Mouse (Mus musculus) CH12.LX (cell line): ENCODE measurements around the gene Siglec1. TPM values are rescaled to one million over a fixed set of nuclear protein-coding genes. Genes with fewer than 3 reads are reported as not detected.

Experiments used
- DNase-seq: peaks from one replicate; pipeline ENCODE4 v3.0.0-alpha.2; 2013; ENCODE audit errors: extremely low read depth
- H3K27ac ChIP-seq: 2 replicates; pipeline ENCODE4 v1.5.1; 2012; ENCODE audit warnings: low read depth, mild to moderate bottlenecking, control low read depth, moderate library complexity; ENCODE audit not compliant: insufficient read depth
- H3K27me3 ChIP-seq: replicated peaks from 2 replicates; pipeline ENCODE3; 2012; ENCODE audit warnings: inconsistent platforms
- H3K36me3 ChIP-seq, 2 experiments: replicated peaks in 1 of 2; 2 replicates each; pipeline versions ENCODE3 to v1.6.1; 2012; ENCODE audit warnings: inconsistent platforms in 1 of 2, low read length in 1 of 2, mild to moderate bottlenecking in 1 of 2, mixed read lengths in 1 of 2, moderate library complexity in 1 of 2; ENCODE audit not compliant: control insufficient read depth in 1 of 2, insufficient read depth in 1 of 2
- H3K4me1 ChIP-seq, 2 experiments: 2 replicates each; pipeline ENCODE4 v1.6.1; 2012; ENCODE audit warnings: inconsistent platforms in 1 of 2, moderate library complexity in 1 of 2; ENCODE audit not compliant: insufficient read depth in 2 of 2, control insufficient read depth in 1 of 2
- H3K4me2 ChIP-seq: 2 replicates; pipeline ENCODE4 v1.6.1; 2012; ENCODE audit warnings: low read depth, mild to moderate bottlenecking, control low read depth; ENCODE audit not compliant: poor library complexity, insufficient read depth, severe bottlenecking
- H3K4me3 ChIP-seq, 3 experiments: fragments of 150-350 bp in 1 of 3; sonication (generic) in 1 of 3; replicated peaks in 1 of 3; 2 replicates each; pipeline versions ENCODE3 to v1.5.1; 2011 to 2012; ENCODE audit warnings: low read depth in 2 of 3, low read length in 2 of 3, mild to moderate bottlenecking in 2 of 3, moderate library complexity in 2 of 3, control low read depth in 1 of 3, improper control_type of control experiment in 1 of 3, inconsistent platforms in 1 of 3, mixed read lengths in 1 of 3; ENCODE audit not compliant: poor library complexity in 1 of 3
- H3K79me2 ChIP-seq: replicated peaks from 2 replicates; pipeline ENCODE4 v1.6.1; 2012; ENCODE audit warnings: mild to moderate bottlenecking, moderate library complexity; ENCODE audit not compliant: control insufficient read depth, poor library complexity, insufficient read depth, severe bottlenecking; ENCODE audit errors: extremely low read depth
- H3K9ac ChIP-seq: 2 replicates; pipeline ENCODE4 v1.6.1; 2012; ENCODE audit warnings: low read depth, mild to moderate bottlenecking, control low read depth, moderate library complexity; ENCODE audit not compliant: insufficient read depth
- H3K9me3 ChIP-seq: replicated peaks from 2 replicates; pipeline ENCODE3; 2012; ENCODE audit warnings: low read length, inconsistent platforms, mixed read lengths
- CHD1 ChIP-seq: IDR thresholded peaks from 2 replicates; pipeline ENCODE4 v1.6.1; 2012; ENCODE audit warnings: low read depth, low read length, improper control_type of control experiment, inconsistent platforms
- CHD2 ChIP-seq: IDR thresholded peaks from 2 replicates; pipeline ENCODE4 v1.6.1; 2011; ENCODE audit warnings: low read length, improper control_type of control experiment
- E2F4 ChIP-seq: IDR thresholded peaks from 2 replicates; pipeline ENCODE4 v1.6.1; 2011; ENCODE audit warnings: low read depth, low read length, improper control_type of control experiment; ENCODE audit not compliant: insufficient replicate concordance
- ELF1 ChIP-seq: IDR thresholded peaks from 2 replicates; pipeline ENCODE4 v1.6.1; 2014; ENCODE audit warnings: low read depth, mild to moderate bottlenecking, inconsistent platforms, low read length, improper control_type of control experiment
- JUN ChIP-seq: IDR thresholded peaks from 2 replicates; pipeline ENCODE4 v1.6.1; 2011; ENCODE audit warnings: low read depth, mild to moderate bottlenecking, low read length, improper control_type of control experiment, moderate library complexity; ENCODE audit not compliant: insufficient read depth
- KAT2A ChIP-seq: IDR thresholded peaks from 2 replicates; pipeline ENCODE4 v1.6.1; 2012; ENCODE audit warnings: low read length, improper control_type of control experiment, inconsistent platforms; ENCODE audit not compliant: insufficient replicate concordance
- MAFK ChIP-seq: IDR thresholded peaks from 2 replicates; pipeline ENCODE4 v1.6.1; 2011; ENCODE audit warnings: low read length, improper control_type of control experiment; ENCODE audit not compliant: insufficient replicate concordance
- MAZ ChIP-seq: IDR thresholded peaks from 2 replicates; pipeline ENCODE4 v1.6.1; 2012; ENCODE audit warnings: low read depth, mild to moderate bottlenecking, inconsistent platforms, low read length, improper control_type of control experiment, moderate library complexity
- MYC ChIP-seq: IDR thresholded peaks from 2 replicates; pipeline ENCODE4 v1.6.1; 2011; ENCODE audit warnings: low read depth, mild to moderate bottlenecking, improper control_type of control experiment, low read length
- PAX5 ChIP-seq: IDR thresholded peaks from 2 replicates; pipeline ENCODE4 v1.6.1; 2012; ENCODE audit warnings: low read length, inconsistent platforms, mixed read lengths
- RAD21 ChIP-seq: IDR thresholded peaks from 2 replicates; pipeline ENCODE4 v1.6.1; 2011; ENCODE audit warnings: low read depth, mild to moderate bottlenecking, low read length, improper control_type of control experiment, moderate library complexity
- RCOR1 ChIP-seq: conservative IDR thresholded peaks from 2 replicates; pipeline ENCODE4 v1.6.1; 2012; ENCODE audit warnings: low read depth, mild to moderate bottlenecking, inconsistent platforms, low read length, improper control_type of control experiment
- TBP ChIP-seq: conservative IDR thresholded peaks from 2 replicates; pipeline ENCODE4 v1.6.1; 2011; ENCODE audit warnings: low read depth, low read length, improper control_type of control experiment
- UBTF ChIP-seq: IDR thresholded peaks from 2 replicates; pipeline ENCODE4 v1.6.1; 2012; ENCODE audit warnings: low read depth, mild to moderate bottlenecking, inconsistent platforms, low read length, improper control_type of control experiment, moderate library complexity
- USF2 ChIP-seq: conservative IDR thresholded peaks from 2 replicates; pipeline ENCODE4 v1.6.1; 2011; ENCODE audit warnings: low read depth, low read length, improper control_type of control experiment
- ZKSCAN1 ChIP-seq: IDR thresholded peaks from 2 replicates; pipeline ENCODE4 v1.6.1; 2012; ENCODE audit warnings: low read depth, inconsistent platforms, low read length, improper control_type of control experiment, borderline replicate concordance
- dilution Hi-C: fragments of 300-500 bp; cut with MboI; formaldehyde crosslinking; loops from 2 replicates; pipeline ENCODE4 v1.14.3; 2020; ENCODE audit warnings: low sequenced_read_pairs; ENCODE audit not compliant: extremely low pct_unique_long_range_greater_than_20kb, extremely low pct_ligation_motif_present
- in situ Hi-C: fragments of 300-500 bp; cut with MboI; formaldehyde crosslinking; loops from 3 replicates; pipeline ENCODE4 v1.14.3; 2019; ENCODE audit warnings: low sequenced_read_pairs, low pct_ligation_motif_present, low pct_unique_long_range_greater_than_20kb, mixed read lengths
- polyA plus RNA-seq: library from polyadenylated mRNA; unstranded; fragments of >175 nt; gene quantifications from 2 replicates; pipeline ENCODE4 v1.2.1, GENCODE M21; 2012; ENCODE audit warnings: low read depth; ENCODE audit not compliant: insufficient read length
- total RNA-seq, 2 experiments: library from RNA; depleted of rRNA; stranded (reverse); fragments of 300-350 nt in 1 of 2; fragments of >200 nt in 1 of 2; gene quantifications; 2 replicates each; pipeline ENCODE4 v1.2.3; 2012 to 2014

Siglec1 gene
- total and polyA plus RNA-seq, 3 experiments: not detected

- Histone ChIP-seq H3K4me1 (peaks cover 0 to 4% of the 10 kb centered on the region in 2 experiments; a peak in 2 of 4 replicates), H3K9ac (no peak overlapping the region), H3K79me2 (no peaks in the 10 kb centered on the region), H3K36me3 (no peaks in the 10 kb centered on the region), H3K27me3 (peaks cover under 1% of the 10 kb centered on the region), H3K9me3 (no peaks in the 10 kb centered on the region), H3K4me3 (no peak overlapping the region), H3K4me2 (no peak overlapping the region), H3K27ac (no peak overlapping the region)
- no peak for DNase-seq
- dilution Hi-C loops (no loop called here), in situ Hi-C loops (loop anchor here (25.0 kb wide), 1 partner anchor 424 kb away; no protein-coding TSS in a partner anchor)
- no peak for TF ChIP-seq MAFK
- TF ChIP-seq MYC: no peak
- TF ChIP-seq USF2: no peak
- TF ChIP-seq CHD2: no peak
- no peak for TF ChIP-seq TBP
- no peak for TF ChIP-seq CHD1
- TF ChIP-seq E2F4: no peak
- TF ChIP-seq MAZ: no peak
- no peak for TF ChIP-seq ELF1
- no peak for TF ChIP-seq ZKSCAN1
- no peak for TF ChIP-seq RAD21
- no peak for TF ChIP-seq KAT2A
Observed at GRCm38 (mm10) chr2:131088581-131088980, 2.0 kb upstream of the Siglec1 start.

GRCm38 (mm10) chr2:131084206-131084605 is 2.4 kb downstream of the Siglec1 start:
- no peak overlapping the region for H3K4me2 ChIP-seq
- no peak for DNase-seq
- H3K79me2 ChIP-seq: no peaks in the 10 kb centered on the region
- no peaks in the 10 kb centered on the region for H3K4me1 ChIP-seq
- dilution Hi-C loops: no loop called here
- no peak overlapping the region for H3K9ac ChIP-seq
- H3K27me3 ChIP-seq: peaks cover 35% of the 10 kb centered on the region
- in situ Hi-C loops: loop anchor here (25.0 kb wide), 1 partner anchor 428 kb away; no protein-coding TSS in a partner anchor
- no peak overlapping the region for H3K27ac ChIP-seq
- H3K36me3 ChIP-seq: no peaks in the 10 kb centered on the region
- H3K9me3 ChIP-seq: no peaks in the 10 kb centered on the region
- no peak overlapping the region for H3K4me3 ChIP-seq
- TF ChIP-seq UBTF (no peak), RCOR1 (no peak), JUN (no peak), PAX5 (no peak)
